Mouse (Mus musculus) urinary bladder, postnatal 4 days (tissue): ENCODE measurements at regions not wholly inside any gene's neighbourhood (a gene's known extent, or its start where the extent isn't known, plus 50 kb on each side); places are given as distances from the start of the nearest gene placed in this dataset.
A peak's percentile ranks its signal among the peaks of the same experiment; 100 is the strongest.

Experiments
- DNase-seq, 2 experiments: peaks; one replicate each; pipeline ENCODE4 v3.0.0; 2021 to 2022; ENCODE audit warnings: low spot score in 2 of 2

- no peak for DNase-seq
These were observed 125.0 kb upstream of the Pkdcc start for GRCm38 (mm10) chr17:83089856-83090692.

GRCm38 (mm10) chr17:83093862-83094261 is 121.2 kb upstream of the Pkdcc start:
- no peak for DNase-seq

DNA sequence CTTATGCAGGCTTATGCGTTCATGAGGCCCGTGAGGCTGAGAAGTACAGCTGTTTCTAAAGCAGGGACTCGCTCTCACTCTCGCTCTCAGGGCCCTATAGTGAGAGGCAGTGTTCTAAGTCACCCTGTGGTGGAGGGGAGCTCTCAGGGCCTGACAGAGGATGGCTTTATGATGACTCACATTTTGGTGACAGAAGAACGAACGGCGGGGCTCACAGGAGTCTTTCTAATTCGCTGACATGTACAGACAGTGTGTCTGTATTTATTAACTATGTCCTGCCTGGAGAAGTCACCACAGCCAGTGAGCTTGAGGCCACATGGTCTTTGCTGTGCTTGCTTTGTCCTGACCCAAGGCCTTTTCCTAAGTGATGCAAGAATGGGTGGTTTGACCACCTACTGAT is 118.6 kb upstream of the Pkdcc start:
- no peak for DNase-seq

DNA sequence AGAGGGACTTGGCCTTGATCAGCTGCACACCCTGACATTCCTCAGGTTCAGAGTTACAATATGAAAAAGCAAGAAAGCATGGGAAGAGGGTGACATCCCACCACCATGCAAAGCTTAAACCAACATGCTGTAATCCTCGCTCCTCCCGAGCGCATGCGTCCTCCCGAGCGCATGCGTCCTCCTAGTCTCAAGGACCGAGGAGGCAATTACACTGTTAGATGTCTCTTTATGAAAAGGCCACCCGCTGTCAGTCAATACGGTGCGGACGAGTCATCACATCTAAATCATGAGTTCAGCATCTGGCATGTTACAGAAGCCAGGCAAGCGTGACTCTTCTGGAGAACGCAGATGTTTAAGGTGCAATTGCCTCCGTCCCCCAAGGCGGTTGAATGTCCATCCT is 117.1 kb upstream of the Pkdcc start:
- DNase-seq = no peak

- no peak for DNase-seq
These were observed 116.2 kb upstream of the Pkdcc start for GRCm38 (mm10) chr17:83098679-83099413.

DNA sequence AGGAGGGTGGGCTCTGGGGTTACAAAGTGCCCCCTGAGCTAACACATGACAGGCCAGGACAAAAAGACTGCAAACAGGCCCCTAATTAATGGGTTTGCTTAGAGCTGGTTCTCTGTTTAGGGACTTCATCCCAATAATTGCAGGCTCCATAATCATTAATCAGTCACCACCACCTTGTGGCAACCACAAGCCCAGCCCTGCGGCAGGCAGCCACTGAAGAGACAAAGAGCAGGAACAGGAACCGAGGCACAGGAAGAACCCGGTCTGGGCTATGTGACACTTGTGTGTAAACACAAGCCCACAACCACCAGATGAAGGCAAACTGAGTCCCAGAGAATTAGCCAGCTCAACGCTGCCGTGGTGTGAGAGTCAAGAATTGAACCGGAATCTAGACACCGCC is 114.1 kb upstream of the Pkdcc start:
- no peak for DNase-seq

DNA sequence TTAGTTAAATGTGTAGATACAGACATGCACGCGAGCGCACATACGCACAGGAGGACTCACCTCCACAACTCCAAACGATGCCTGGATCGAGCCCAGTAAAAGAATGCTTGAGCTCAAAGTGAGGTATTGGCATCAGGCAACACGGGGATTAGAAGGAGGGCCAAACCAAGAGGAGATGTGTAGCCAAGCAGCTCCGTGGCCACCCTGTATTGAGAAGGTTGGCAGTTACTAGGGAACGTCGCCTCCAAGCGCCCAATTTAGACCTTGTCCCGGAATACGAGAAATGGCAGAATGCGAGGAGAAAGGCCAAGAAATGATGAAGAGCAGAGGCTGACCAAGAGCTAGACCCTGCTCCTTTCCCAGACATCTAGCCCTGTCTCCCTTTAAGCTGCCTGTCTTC is 113.3 kb upstream of the Pkdcc start:
- no peak for DNase-seq

DNA sequence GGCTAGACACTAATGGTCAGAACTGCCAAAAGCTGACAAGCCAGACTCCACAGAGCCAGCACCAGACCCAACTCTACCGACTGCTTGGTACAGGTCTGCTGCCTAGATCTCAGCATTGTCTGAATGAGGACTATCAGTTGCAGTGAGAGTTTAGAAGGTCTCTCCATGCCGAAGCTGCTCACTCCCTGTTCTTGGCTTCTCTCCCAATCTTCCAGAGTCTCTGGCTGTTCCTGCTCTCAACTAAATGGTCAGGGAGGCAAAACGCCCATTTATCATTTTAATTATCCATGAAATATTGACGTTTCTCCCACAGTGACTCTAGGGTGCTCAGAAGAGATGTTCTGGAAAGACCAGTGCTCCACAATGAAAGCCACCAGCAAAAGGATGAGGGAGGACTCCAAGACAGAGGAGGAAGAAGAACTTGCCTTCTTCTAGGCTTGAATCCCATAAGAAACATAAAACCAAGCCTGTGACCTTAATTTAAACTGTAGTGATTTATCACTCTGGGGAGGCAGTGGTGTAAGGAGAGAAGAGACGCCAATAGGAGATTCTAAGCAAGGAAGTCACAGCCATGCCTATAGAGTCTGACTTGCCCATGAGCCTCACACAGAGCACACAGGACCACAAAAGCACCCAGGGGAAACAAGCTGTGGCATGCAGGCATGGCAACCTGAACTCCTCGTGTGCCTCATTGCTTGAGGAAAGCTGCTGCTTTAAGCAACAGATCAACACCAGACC is 112.2 kb upstream of the Pkdcc start:
- DNase-seq = no peak

DNA sequence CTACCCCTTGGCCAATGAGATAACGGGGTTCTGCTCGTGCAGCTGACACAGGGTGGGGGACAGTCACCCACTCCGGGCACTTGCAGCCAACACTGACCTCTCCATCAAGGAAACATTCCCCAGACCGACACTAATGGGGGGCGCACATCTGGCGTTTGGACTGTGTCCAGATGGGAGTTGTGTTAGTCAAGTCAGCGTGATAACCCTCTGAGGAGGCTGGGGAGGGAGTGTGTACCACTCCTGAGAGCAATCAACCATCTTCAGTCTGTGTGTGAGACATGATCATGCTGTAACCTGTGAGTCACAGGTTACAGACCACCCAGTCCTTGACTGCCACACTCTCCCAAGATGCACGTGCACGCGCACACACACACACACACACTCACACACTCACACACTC is 106.9 kb upstream of the Pkdcc start:
- DNase-seq = no peak

DNA sequence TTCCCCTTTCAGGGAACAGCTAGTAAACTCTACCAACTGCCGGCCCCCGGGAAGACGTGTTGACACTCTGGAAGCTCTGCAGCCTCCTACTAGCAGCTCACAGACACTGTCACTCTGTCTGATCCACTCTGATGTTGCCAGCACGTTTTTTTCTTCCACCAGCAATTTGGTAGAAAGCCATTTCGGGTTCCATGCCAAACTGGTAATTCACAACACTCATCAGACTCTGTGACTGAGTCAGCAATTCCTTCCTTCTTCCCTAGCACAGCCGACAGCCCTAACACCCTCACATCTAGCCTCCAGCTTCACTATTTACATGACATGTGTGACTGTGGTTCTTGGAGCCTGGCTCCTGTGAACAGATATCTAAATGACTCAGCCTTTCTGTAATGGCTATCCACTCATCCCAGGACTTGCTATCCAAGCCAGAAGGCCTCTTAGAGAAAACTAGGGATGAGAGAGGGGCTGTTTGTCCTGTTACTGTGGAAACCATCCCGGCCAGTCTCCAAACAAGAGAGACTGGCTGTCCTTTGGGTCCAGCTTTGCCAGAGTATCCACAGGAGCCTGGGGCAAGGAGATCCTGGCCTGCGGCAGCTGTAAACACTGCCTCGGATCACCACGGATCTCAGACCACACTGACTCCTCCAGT is 105.2 kb upstream of the Pkdcc start:
- peak in 1 of 2 experiments; percentile 39 for DNase-seq

DNA sequence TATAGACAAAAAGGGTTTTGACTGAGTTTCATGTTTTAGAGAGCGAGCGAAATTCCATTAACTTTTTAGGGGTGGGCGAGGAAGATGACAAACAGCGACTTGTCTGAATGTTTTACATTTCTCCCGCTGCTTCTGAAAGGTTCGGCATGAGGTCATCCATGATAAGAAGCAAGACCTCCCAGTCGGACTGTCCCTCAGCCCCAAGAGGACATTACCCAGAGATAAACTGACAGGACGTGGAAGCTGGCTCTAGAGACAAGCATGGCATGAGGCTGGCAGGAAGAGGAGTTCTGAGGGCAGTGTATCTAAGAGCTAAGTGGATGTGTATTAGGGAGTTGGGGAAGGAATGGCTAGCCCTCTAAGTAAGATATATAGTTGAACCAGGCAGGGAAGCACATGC is 104.5 kb upstream of the Pkdcc start:
- no peak for DNase-seq

DNA sequence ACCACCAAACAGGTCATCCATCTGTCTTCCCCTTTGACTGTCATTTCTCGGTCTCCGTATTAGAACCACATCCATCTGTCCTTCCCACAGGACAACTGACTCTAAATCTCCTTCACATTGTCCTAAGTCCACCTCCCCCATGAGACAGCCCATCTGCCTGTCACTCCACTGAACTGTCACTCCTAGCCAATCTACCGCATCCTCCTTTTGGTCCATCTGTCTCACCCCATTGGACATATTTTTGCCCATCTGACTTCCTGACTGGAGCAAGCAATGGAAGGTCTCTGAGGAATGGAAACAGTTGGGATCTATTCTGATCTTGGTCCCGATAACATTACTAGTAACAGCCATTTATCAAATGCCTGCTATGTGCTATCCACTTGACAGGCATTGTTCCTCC is 99.9 kb upstream of the Pkdcc start:
- DNase-seq = no peak

DNA sequence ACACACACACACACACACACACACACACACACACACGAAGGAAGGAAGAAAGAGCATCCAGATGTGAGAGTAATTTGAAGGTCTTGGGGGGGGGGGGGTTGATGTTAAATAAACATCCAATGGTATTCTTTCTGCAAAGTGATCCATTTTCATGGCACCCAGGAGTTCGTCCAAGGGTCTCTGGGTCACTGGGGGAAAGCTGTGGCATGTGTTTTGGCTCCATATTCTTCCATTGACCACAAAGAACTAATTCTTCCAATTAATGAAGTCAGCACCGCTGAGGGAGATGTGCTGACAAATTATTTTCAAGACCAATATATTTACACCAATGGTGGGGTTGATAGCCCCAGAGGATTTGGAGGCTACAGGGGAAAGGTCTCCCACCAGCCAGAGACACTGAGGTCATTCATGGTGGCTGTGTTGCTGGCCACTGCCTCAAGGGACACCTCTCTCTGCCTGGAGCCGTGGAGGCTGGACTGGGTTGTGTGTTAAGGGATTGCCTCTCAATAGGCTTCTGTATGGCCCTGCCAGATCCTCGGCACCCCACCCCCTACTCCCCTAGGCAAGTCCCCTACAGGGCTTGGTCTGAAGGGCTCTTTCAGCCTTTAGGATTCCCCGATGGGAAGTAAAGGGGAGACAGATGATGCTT is 99.1 kb upstream of the Pkdcc start:
- no peak for DNase-seq

DNA sequence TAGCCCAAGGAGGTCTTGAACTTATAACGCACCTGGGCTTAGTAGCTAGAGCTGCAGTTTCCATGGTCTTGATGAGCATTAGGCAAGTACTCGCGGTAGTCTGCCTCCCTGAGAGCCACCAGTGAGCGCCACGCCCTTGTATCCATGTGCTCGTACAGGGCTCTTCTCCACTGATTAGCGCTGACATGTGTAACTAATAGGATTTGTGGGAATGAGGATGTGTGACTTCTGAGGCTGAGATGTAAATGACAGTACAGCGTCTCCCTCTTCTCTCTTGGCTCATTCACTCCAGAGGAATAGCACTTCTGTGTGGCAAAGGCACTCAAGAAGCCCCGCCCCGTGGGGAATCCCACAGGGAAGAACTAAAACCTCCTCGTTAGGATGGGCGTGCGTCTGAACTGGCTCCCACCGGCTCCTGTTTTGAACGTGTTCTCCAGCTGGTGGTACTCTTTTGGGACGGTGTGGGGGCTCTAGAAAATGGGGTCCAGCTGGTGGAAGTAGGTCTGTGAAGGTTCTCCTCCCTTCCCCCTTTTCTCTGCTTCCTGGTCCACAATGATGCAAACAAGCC is 94.3 kb upstream of the Pkdcc start:
- no peak for DNase-seq

DNA sequence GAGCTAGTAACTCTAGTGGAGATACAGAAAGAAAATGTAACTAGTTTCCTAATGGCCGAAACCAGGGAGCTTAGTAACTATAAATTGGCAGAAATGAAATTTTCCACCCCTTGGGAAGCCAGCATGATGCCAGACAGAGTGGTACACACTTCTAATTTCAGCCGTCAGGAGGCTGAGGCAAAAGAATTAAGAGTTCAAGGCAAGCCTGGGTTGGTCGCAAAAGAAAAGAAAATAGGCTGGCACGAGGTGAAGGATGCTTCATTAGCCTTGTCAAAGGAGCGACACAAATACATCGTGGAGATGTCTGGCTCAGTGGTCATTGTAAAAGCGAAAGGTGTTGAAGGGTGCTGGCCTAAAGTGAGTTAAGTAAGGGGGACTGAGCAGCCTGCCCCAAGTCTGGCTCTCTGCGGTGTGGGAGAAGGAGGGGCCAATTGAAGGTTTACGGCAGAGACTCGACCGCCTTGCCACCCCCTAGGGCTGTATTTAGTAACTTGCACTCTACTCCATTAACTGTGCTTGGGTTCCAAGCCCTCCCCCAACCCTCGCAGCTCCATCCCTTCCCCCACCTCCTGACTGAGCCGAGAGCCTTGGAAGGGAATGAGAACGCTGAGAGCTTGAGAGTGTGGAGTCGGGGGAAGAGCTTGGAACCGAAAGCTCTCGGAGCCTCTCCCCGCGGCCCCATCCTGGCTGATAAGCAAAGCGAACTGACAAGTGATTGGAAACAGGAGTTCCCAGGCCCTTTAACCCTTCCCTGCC is 92.4 kb upstream of the Pkdcc start:
- DNase-seq = peak in 1 of 2 experiments; percentile 74

GRCm38 (mm10) chr17:83125057-83125456 is 90.0 kb upstream of the Pkdcc start:
- DNase-seq = no peak

GRCm38 (mm10) chr17:83127842-83128241 is 87.2 kb upstream of the Pkdcc start:
- no peak for DNase-seq

DNA sequence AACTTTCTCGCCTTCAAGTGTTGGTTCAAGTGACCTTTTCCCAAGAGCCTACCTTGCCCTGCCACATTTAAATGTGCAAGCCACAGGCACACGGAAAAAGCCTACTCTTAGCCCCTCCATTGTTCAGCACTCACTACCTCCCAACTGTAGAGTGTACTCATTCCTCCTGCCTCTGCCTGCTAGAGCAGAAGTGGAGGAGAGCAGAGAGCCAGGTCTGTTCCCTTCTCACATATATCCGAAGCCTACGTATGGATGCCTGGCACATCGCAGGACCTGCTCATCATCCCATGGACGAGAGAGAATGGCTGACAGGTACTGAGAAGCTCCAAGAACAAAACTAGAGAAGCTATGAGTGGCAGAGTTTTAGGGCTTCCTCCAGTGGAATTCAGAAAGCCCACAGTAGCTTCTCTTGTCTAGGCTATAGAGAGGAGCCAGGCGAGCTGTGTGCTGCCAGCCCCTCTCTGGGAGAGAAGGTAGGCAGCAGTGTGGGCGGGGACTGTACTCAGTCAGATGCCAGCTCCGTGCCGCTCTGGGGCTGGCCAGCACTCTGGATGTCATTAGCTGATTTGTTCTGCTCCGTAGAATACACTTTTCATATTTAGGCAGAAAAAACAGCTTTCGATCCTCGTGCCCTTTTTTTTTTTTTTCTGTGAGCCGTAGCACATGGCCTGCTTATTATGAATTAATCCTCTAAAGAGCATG is 86.1 kb upstream of the Pkdcc start:
- no peak for DNase-seq

DNA sequence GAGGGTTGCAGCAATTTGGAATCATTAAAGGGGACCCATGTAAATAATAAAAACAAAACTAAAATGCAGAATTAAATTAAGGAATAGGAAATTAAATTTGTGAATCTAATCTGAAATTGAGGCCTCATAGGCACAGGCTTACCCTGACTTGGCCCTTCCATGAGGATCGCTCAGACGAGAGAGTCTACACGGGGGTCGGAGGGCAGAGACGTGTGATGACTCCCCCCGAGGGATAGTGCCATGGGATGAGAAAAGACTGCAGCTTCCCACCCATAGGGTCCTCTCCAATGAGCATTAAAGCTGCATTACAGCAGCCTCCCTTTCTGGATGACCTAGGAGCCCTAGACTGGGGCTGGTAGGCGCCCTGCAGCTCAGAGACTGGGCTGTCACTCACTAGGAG is 85.4 kb upstream of the Pkdcc start:
- no peak for DNase-seq

GRCm38 (mm10) chr17:83133201-83133600 is 81.9 kb upstream of the Pkdcc start:
- no peak for DNase-seq
